Mouse (Mus musculus): ENCODE measurements around the gene Ndufa8. TPM values are rescaled to one million over a fixed set of nuclear protein-coding genes. Genes with fewer than 3 reads are reported as not detected.

Gene Ndufa8
- total and polyA plus RNA-seq, 2 experiments: 86.2 to 87.0 TPM

GRCm38 (mm10) chr2:36092748-36093147 is 43.5 kb upstream of the Ndufa8 start:
- Histone ChIP-seq H3K79me2 (ENCODE audit: control insufficient read depth, insufficient read depth, low read length) (no peaks in the 10 kb centered on the region; the same call in 1 of the 2 replicates), H3K4me3 (ENCODE audit: insufficient read depth, low read depth, low read length) (no peak overlapping the region), H3K4me1 (ENCODE audit: control insufficient read depth, insufficient read depth, low read length) (peaks cover 13% of the 10 kb centered on the region), H3K36me3 (ENCODE audit: control insufficient read depth, insufficient read depth, low read length) (no peaks in the 10 kb centered on the region), H3K27me3 (ENCODE audit: control insufficient read depth, insufficient read depth, low read length) (peaks cover 9% of the 10 kb centered on the region; the same call in 1 of the 2 replicates), H3K27ac (replicated peaks; ENCODE audit: insufficient read depth, low read depth, low read length) (no peak overlapping the region), H3K9ac (ENCODE audit: low read depth, low read length) (no peak overlapping the region)
- peak; percentile 89 for DNase-seq (ENCODE audit: extremely low read depth, low read depth, low spot score)
- TF ChIP-seq POLR2A (IDR thresholded peaks at IDR 0.05; ENCODE audit: extremely low read depth, insufficient read depth, low read length): no peak
- TF ChIP-seq CTCF (IDR thresholded peaks at IDR 0.05; ENCODE audit: low read depth, low read length): no peak
- WGBS: 17% methylated on average over 4 of the region's 4 CpGs

- Histone ChIP-seq H3K4me1 (ENCODE audit: control insufficient read depth, insufficient read depth, low read length) (peaks cover 6% of the 10 kb centered on the region), H3K4me3 (ENCODE audit: insufficient read depth, low read depth, low read length) (peak overlapping the region; percentile 81), H3K9ac (ENCODE audit: low read depth, low read length) (peak overlapping the region; percentile 80), H3K27ac (replicated peaks; ENCODE audit: insufficient read depth, low read depth, low read length) (peak overlapping the region; percentile 72), H3K27me3 (ENCODE audit: control insufficient read depth, insufficient read depth, low read length) (peaks cover 3% of the 10 kb centered on the region; the same call in 1 of the 2 replicates), H3K79me2 (ENCODE audit: control insufficient read depth, insufficient read depth, low read length) (no peaks in the 10 kb centered on the region; the same call in 1 of the 2 replicates), H3K36me3 (ENCODE audit: control insufficient read depth, insufficient read depth, low read length) (no peaks in the 10 kb centered on the region)
- TF ChIP-seq POLR2A (IDR thresholded peaks at IDR 0.05; ENCODE audit: extremely low read depth, insufficient read depth, low read length) (no peak; the same call in 1 of the 2 replicates), CTCF (IDR thresholded peaks at IDR 0.05; ENCODE audit: low read depth, low read length) (no peak)
- 14% methylated on average over 70 of the region's 70 CpGs for WGBS
- peak; percentile 75 for DNase-seq (ENCODE audit: extremely low read depth, low read depth, low spot score)
Observed at GRCm38 (mm10) chr2:36090853-36091741, 41.9 kb upstream of the Ndufa8 start.

GRCm38 (mm10) chr2:36089190-36089589 is 40.0 kb upstream of the Ndufa8 start:
- peaks cover 17% of the 10 kb centered on the region for H3K4me1 ChIP-seq (ENCODE audit: control insufficient read depth, insufficient read depth, low read length)
- H3K79me2 ChIP-seq (ENCODE audit: control insufficient read depth, insufficient read depth, low read length): no peaks in the 10 kb centered on the region; the same call in 1 of the 2 replicates
- H3K27me3 ChIP-seq (ENCODE audit: control insufficient read depth, insufficient read depth, low read length): peaks cover 3% of the 10 kb centered on the region; the same call in 1 of the 2 replicates
- no peak overlapping the region for H3K9ac ChIP-seq (ENCODE audit: low read depth, low read length)
- no peaks in the 10 kb centered on the region for H3K36me3 ChIP-seq (ENCODE audit: control insufficient read depth, insufficient read depth, low read length)
- no peak overlapping the region for H3K4me3 ChIP-seq (ENCODE audit: insufficient read depth, low read depth, low read length)
- DNase-seq (ENCODE audit: extremely low read depth, low read depth, low spot score): no peak
- no peak for TF ChIP-seq POLR2A (IDR thresholded peaks at IDR 0.05; ENCODE audit: extremely low read depth, insufficient read depth, low read length)
- no peak for TF ChIP-seq CTCF (IDR thresholded peaks at IDR 0.05; ENCODE audit: low read depth, low read length)
- H3K27ac ChIP-seq (replicated peaks; ENCODE audit: insufficient read depth, low read depth, low read length): no peak overlapping the region
- WGBS: 92% methylated on average over 3 of the region's 3 CpGs

- no peak for TF ChIP-seq POLR2A (IDR thresholded peaks at IDR 0.05; ENCODE audit: extremely low read depth, insufficient read depth, low read length)
- no peak for TF ChIP-seq CTCF (IDR thresholded peaks at IDR 0.05; ENCODE audit: low read depth, low read length)
- Histone ChIP-seq H3K27me3 (ENCODE audit: control insufficient read depth, insufficient read depth, low read length) (no peaks in the 10 kb centered on the region), H3K9ac (ENCODE audit: low read depth, low read length) (no peak overlapping the region), H3K36me3 (ENCODE audit: control insufficient read depth, insufficient read depth, low read length) (no peaks in the 10 kb centered on the region), H3K79me2 (ENCODE audit: control insufficient read depth, insufficient read depth, low read length) (no peaks in the 10 kb centered on the region), H3K4me1 (ENCODE audit: control insufficient read depth, insufficient read depth, low read length) (peaks cover 25% of the 10 kb centered on the region), H3K4me3 (ENCODE audit: insufficient read depth, low read depth, low read length) (no peak overlapping the region), H3K27ac (replicated peaks; ENCODE audit: insufficient read depth, low read depth, low read length) (no peak overlapping the region)
- 26% methylated on average over 1 of the region's 1 CpGs for WGBS
- DNase-seq (ENCODE audit: extremely low read depth, low read depth, low spot score): peak; percentile 99
Observed at GRCm38 (mm10) chr2:36085041-36085440, 35.8 kb upstream of the Ndufa8 start.

- H3K4me3 ChIP-seq (ENCODE audit: insufficient read depth, low read depth, low read length): no peak overlapping the region
- peaks cover 25% of the 10 kb centered on the region for H3K4me1 ChIP-seq (ENCODE audit: control insufficient read depth, insufficient read depth, low read length)
- TF ChIP-seq CTCF (IDR thresholded peaks at IDR 0.05; ENCODE audit: low read depth, low read length) (no peak), POLR2A (IDR thresholded peaks at IDR 0.05; ENCODE audit: extremely low read depth, insufficient read depth, low read length) (no peak)
- no peak overlapping the region for H3K9ac ChIP-seq (ENCODE audit: low read depth, low read length)
- no peaks in the 10 kb centered on the region for H3K36me3 ChIP-seq (ENCODE audit: control insufficient read depth, insufficient read depth, low read length)
- H3K27me3 ChIP-seq (ENCODE audit: control insufficient read depth, insufficient read depth, low read length): no peaks in the 10 kb centered on the region
- H3K79me2 ChIP-seq (ENCODE audit: control insufficient read depth, insufficient read depth, low read length): no peaks in the 10 kb centered on the region
- no peak for DNase-seq (ENCODE audit: extremely low read depth, low read depth, low spot score)
- WGBS: 81% methylated on average over 9 of the region's 9 CpGs
- H3K27ac ChIP-seq (replicated peaks; ENCODE audit: insufficient read depth, low read depth, low read length): peak overlapping the region; percentile 64
Observed at GRCm38 (mm10) chr2:36082802-36083580, 33.8 kb upstream of the Ndufa8 start.
